Mouse (Mus musculus) forebrain, postnatal 0 days (tissue): ENCODE data around the gene Zfp786. TPM values are rescaled to one million over a fixed set of nuclear protein-coding genes. Genes with fewer than 3 reads are reported as not detected.
"Not testable (repeated sequence)": the region's sequence is repeated elsewhere in the genome, so short reads cannot be mapped to it uniquely, and the experiment has no call there.

ENCODE experiments used
- ATAC-seq: fragments of 200-750 bp; cut with Nextera tagmentation; 2 replicates; pipeline ENCODE4 v1.8.0; 2017; ENCODE audit warnings: mild to moderate bottlenecking, moderate library complexity
- DNase-seq: peaks from one replicate; pipeline ENCODE4 v3.0.0-alpha.2; 2015
- H3K27ac ChIP-seq: fragments of 300-500 bp; sonication (generic); 2 replicates; pipeline ENCODE4 v1.5.1; 2014; ENCODE audit warnings: low read depth, mild to moderate bottlenecking, antibody characterized with exemption, low read length, moderate library complexity, mixed read lengths
- H3K27me3 ChIP-seq: fragments of 300-500 bp; sonication (generic); 2 replicates; pipeline ENCODE4 v1.6.1; 2014; ENCODE audit warnings: mild to moderate bottlenecking, low read length, mixed read lengths; ENCODE audit not compliant: insufficient read depth
- H3K36me3 ChIP-seq: fragments of 300-500 bp; sonication (generic); 2 replicates; pipeline ENCODE4 v1.6.1; 2014; ENCODE audit warnings: mild to moderate bottlenecking, moderate library complexity; ENCODE audit not compliant: insufficient read depth
- H3K4me1 ChIP-seq: fragments of 300-500 bp; sonication (generic); 2 replicates; pipeline ENCODE4 v1.6.1; 2014; ENCODE audit warnings: antibody characterized with exemption; ENCODE audit not compliant: insufficient read depth
- H3K4me2 ChIP-seq: fragments of 300-500 bp; sonication (generic); 2 replicates; pipeline ENCODE4 v1.6.1; 2014; ENCODE audit warnings: low read depth, mild to moderate bottlenecking, moderate library complexity
- H3K4me3 ChIP-seq: fragments of 300-500 bp; sonication (generic); 2 replicates; pipeline ENCODE4 v1.5.1; 2014; ENCODE audit warnings: low read depth, low read length, mixed read lengths
- H3K9ac ChIP-seq: fragments of 300-500 bp; sonication (generic); 2 replicates; pipeline ENCODE4 v1.6.1; 2014; ENCODE audit warnings: mild to moderate bottlenecking
- H3K9me3 ChIP-seq: fragments of 300-500 bp; sonication (generic); 2 replicates; pipeline ENCODE4 v1.6.1; 2016; ENCODE audit warnings: low read length
- CTCF ChIP-seq: sonication (generic); IDR thresholded peaks from 2 replicates; pipeline ENCODE4 v1.5.1; 2016; ENCODE audit warnings: antibody characterized with exemption, control low read depth, low read depth
- WGBS: fragments of 180-500 bp; shearing (Covaris S2); extraction: QIAGEN DNeasy Blood & Tissue Kit; methylation state at CpG from one replicate; pipeline ENCODE4 v1.1.7; 2014; 5-methylcytosine and 5-hydroxymethylcytosine counted together
- polyA plus RNA-seq: library from polyadenylated mRNA; unstranded; fragments of >200 nt; fragmentation: Nextera tagmentation; extraction: Ambion mirVana; gene quantifications from 2 replicates; pipeline ENCODE4 v1.2.1, GENCODE M21; 2015
- total RNA-seq: library from RNA; depleted of rRNA; stranded (reverse); fragments of >200 nt; gene quantifications from 2 replicates; pipeline ENCODE4 v1.2.3, GENCODE M21; 2014

Zfp786 gene
- total and polyA plus RNA-seq, 2 experiments from 2014 or later = 5.5 to 22.2 TPM

GRCm38 (mm10) chr6:47877058-47877457 lies 46.4 kb upstream of the Zfp786 start, which contains the start of gene Zfp282:
Gene Zfp282 (plus strand): TSS chr6:47877204.
- DNase-seq (no peak), ATAC-seq (no peak)
- TF ChIP-seq CTCF = no peak
- Histone ChIP-seq H3K36me3 (peaks cover 19% of the 10 kb centered on the region), H3K4me3 (peak within 1 kb of the TSS; percentile 66), H3K27me3 (no peaks in the 10 kb centered on the region), H3K9ac (peak within 1 kb of the TSS; percentile 79), H3K4me2 (peak within 1 kb of the TSS; percentile 64), H3K4me1 (0 out of 2 replicates have a peak, but pooled peaks cover 7% of the 10 kb centered on the region), H3K27ac (peak within 1 kb of the TSS; percentile 96), H3K9me3 (no peaks in the 10 kb centered on the region)
- WGBS = 8% methylated on average over 9 of the region's 9 CpGs

GRCm38 (mm10) chr6:47872266-47872665 lies 41.6 kb upstream of the Zfp786 start:
- no peak for ATAC-seq
- 90% methylated on average over 5 of the region's 5 CpGs for WGBS
- Histone ChIP-seq H3K4me2 (no peak overlapping the region), H3K4me3 (no peak overlapping the region), H3K27ac (no peak overlapping the region), H3K9ac (no peak overlapping the region), H3K27me3 (no peaks in the 10 kb centered on the region), H3K4me1 (no peaks in the 10 kb centered on the region), H3K36me3 (peaks cover 20% of the 10 kb centered on the region), H3K9me3 (no peaks in the 10 kb centered on the region)
- DNase-seq = no peak
- no peak for TF ChIP-seq CTCF

GRCm38 (mm10) chr6:47857729-47858128 lies 27.1 kb upstream of the Zfp786 start:
- H3K36me3 ChIP-seq = peaks cover 28% of the 10 kb centered on the region
- 91% methylated on average over 3 of the region's 3 CpGs for WGBS

GRCm38 (mm10) chr6:47857241-47857640 lies 26.6 kb upstream of the Zfp786 start:
- Histone ChIP-seq H3K27me3 (no peaks in the 10 kb centered on the region), H3K9ac (no peak overlapping the region), H3K27ac (no peak overlapping the region), H3K36me3 (peaks cover 23% of the 10 kb centered on the region), H3K4me2 (no peak overlapping the region), H3K4me1 (no peaks in the 10 kb centered on the region), H3K4me3 (no peak overlapping the region), H3K9me3 (no peaks in the 10 kb centered on the region)
- ATAC-seq (no peak), DNase-seq (no peak)
- 92% methylated on average over 6 of the region's 6 CpGs for WGBS
- no peak for TF ChIP-seq CTCF

More at GRCm38 (mm10) chr6:47857729-47858128, 27.1 kb upstream of the Zfp786 start:
- not testable (repeated sequence) for H3K9ac ChIP-seq, DNase-seq, H3K27ac ChIP-seq, H3K4me3 ChIP-seq, H3K4me1 ChIP-seq, H3K27me3 ChIP-seq, H3K9me3 ChIP-seq, H3K4me2 ChIP-seq, ATAC-seq

DNA sequence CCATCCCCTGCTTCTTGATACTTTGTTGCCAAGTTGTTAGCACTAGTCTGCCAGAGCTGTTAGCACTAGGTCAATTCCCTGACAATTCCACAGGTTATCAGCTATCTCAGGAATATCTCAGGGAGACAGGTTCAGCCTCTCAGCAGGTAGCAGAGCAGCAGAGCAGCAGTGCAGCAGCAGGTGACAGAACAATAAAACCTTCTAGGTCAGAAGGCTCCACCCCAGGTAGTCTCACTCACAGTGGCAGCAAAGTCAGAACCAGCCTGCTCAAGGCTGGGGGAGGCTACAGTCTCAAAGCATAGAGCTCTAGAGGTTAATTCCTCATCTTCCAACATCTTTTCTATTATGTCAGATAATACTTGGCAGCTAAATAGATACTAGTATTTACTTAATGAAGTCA lies 15.1 kb upstream of the Zfp786 start:
- DNase-seq (no peak), ATAC-seq (no peak)
- H3K27ac ChIP-seq = no peak overlapping the region
- H3K4me2 ChIP-seq = no peak overlapping the region
- peaks cover 10% of the 10 kb centered on the region for H3K36me3 ChIP-seq
- no peaks in the 10 kb centered on the region for H3K27me3 ChIP-seq
- H3K4me1 ChIP-seq = no peaks in the 10 kb centered on the region
- no peak for TF ChIP-seq CTCF
- no peaks in the 10 kb centered on the region for H3K9me3 ChIP-seq
- H3K9ac ChIP-seq = no peak overlapping the region
- no peak overlapping the region for H3K4me3 ChIP-seq

GRCm38 (mm10) chr6:47842337-47842736 lies 11.7 kb upstream of the Zfp786 start:
- H3K9ac ChIP-seq = no peak overlapping the region
- peaks cover 6% of the 10 kb centered on the region for H3K4me1 ChIP-seq
- ATAC-seq (no peak), DNase-seq (no peak)
- H3K36me3 ChIP-seq = peaks cover 14% of the 10 kb centered on the region
- H3K27me3 ChIP-seq = no peaks in the 10 kb centered on the region
- WGBS = 92% methylated on average over 1 of the region's 1 CpGs
- H3K9me3 ChIP-seq = no peaks in the 10 kb centered on the region
- H3K4me3 ChIP-seq = no peak overlapping the region
- H3K4me2 ChIP-seq = no peak overlapping the region
- no peak for TF ChIP-seq CTCF
- H3K27ac ChIP-seq = no peak overlapping the region

DNA sequence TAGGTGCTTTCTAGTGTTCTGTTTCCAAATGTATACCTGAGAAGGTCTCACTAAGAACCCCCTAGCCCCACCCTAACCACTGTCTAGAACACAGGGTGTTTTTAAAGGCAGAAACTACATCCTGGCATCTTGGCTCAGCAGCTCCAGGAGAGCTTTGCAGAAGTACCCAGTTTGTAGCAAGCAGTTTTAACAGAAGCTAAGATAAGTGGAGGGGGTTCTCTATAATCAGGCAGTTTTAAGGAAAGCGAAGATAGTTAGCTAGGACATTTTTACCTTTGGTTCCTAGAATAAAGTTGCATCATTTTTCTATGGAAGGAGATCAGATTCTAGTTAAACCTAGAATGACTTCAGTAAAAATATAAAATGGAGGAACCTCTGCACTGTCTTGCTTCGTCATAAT lies 11.2 kb upstream of the Zfp786 start:
- ATAC-seq (no peak), DNase-seq (no peak)
- Histone ChIP-seq H3K36me3 (peaks cover 14% of the 10 kb centered on the region), H3K27me3 (no peaks in the 10 kb centered on the region), H3K9me3 (no peaks in the 10 kb centered on the region), H3K4me3 (no peak overlapping the region), H3K9ac (no peak overlapping the region), H3K4me1 (peaks cover 6% of the 10 kb centered on the region), H3K4me2 (no peak overlapping the region), H3K27ac (no peak overlapping the region)
- over 99% methylated on average over 2 of the region's 2 CpGs for WGBS
- no peak for TF ChIP-seq CTCF

DNA sequence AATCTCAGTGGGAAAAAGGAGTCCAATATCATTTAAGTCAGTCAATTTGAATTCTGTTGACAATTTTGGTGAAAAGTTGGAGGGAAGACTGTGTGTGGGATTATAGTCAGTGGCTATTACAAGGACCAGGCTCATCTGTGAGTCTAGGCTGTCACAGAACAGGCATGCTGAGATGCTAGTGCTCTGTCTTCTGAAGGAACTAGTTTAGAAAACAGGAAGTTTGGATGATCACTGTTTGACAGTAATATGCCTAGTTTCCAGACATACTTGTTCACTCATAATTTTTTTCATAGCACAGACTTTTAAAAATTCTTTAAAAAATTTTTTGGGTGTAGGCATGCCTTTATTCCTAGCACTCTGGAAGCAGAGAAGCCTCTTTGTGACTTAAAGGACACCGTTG lies 10.4 kb upstream of the Zfp786 start:
- no peak for TF ChIP-seq CTCF
- Histone ChIP-seq H3K4me3 (no peak overlapping the region), H3K9ac (no peak overlapping the region), H3K9me3 (no peaks in the 10 kb centered on the region), H3K4me1 (peaks cover 6% of the 10 kb centered on the region), H3K4me2 (no peak overlapping the region), H3K27me3 (no peaks in the 10 kb centered on the region), H3K36me3 (peaks cover 14% of the 10 kb centered on the region; the same call in 1 of the 2 replicates), H3K27ac (no peak overlapping the region)
- ATAC-seq (no peak), DNase-seq (no peak)
- WGBS = 94% methylated on average over 1 of the region's 1 CpGs
